Mouse (Mus musculus) right cerebral cortex, postnatal 4 days (tissue): ENCODE results near the gene Fabp2.
A peak's percentile ranks its signal among the peaks of the same experiment; 100 is the strongest.

Source experiments
- DNase-seq: peaks from one replicate; pipeline ENCODE4 v3.0.0-alpha.2; 2022

Fabp2 gene

DNA sequence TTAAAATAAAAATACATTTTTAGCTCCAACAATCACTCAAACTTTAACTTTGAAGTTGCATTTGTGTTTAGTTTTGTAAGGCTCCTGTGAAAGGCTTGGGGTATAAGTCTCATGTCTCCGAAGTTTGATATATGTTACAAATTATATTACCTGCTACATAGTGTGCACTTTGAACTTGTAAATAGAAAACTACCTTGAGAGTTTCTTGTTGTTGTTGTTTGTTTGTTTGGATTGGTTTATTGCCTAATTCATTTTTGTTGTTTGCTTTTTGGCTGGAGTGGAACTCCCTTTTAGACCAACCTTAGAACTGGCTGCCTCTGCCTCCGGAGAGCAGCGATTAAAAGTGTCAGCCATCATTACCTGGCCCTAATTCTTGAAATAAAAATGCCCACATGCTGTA, at the start of gene Fabp2:
Gene Fabp2, plus strand, starts transcription at position 301 of the 400 bp plus-strand sequence.
- no peak for DNase-seq

DNA sequence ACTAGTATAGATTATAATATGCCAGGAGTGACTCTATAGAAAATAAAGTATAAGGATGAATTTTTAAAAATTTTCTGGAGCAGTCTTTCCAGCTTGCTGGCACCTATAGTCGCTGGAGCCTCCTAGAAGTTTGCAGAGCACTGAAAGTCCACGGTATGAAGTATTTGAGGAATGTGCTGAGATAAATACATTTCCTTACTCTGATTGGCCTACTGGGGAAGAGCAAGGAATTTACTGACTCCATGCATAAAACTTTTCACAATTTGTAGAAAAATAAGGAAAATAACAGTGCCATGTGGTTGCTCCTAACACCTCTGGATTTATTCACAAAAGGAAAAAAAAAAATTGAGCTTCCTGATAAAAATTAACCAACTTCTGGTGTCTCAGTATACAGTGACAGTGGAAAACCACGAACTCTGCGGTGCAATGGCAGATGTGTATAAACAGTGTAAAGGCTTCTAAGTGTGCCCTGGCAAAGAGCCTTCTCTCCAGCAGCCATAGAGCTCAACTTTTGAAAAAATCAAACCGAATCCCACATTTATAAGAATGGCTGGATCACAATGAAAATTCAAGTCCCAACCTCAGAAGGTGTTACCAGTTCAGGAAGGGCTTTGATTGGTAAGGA, 46.4 kb upstream of the Fabp2 start:
- no peak for DNase-seq

DNA sequence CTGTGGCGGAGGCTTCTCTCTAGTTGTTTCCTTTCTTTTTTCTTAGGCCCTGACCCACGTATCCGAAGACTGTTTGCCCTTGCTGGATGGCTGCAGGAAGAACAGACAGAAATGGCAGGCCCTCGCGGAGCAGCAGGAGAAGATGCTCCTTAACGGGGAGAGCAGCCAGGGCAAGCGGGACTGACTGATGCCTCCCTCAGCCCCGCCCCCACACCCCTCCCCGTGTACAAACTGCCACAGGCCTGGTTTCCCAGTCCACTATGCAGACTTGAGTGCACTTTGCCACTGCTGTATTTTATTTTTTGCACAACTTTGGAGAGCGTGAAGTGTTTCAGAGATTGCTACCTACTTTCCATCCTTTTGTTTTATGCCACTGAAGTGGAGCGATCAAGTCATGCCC, 39.7 kb upstream of the Fabp2 start:
- DNase-seq, result no peak

- DNase-seq, result no peak
Measured at GRCm38 (mm10) chr3:122859829-122860228, 35.0 kb upstream of the Fabp2 start.

- DNase-seq, result no peak
Measured at GRCm38 (mm10) chr3:122860573-122861498, 34.0 kb upstream of the Fabp2 start.

DNA sequence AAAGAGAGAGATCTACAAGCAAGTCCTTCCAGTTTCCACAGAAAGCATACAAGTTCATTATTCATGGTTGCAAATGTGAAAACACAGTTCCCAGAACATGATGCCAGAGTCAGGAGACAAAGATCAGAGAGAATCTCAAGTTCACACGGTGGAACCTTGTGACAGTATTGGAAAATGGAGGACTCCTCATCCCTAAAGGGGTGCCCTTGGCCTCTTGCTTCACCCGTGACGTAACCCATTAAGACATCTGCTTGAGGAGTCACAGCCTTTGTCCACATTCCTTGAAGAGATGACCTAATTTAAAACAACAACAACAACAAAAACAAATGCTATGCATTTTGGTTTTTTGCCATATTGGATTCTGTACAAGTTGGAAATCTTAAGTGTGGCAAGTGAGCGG, 29.8 kb upstream of the Fabp2 start:
- no peak for DNase-seq

GRCm38 (mm10) chr3:122868270-122868669, 26.6 kb upstream of the Fabp2 start:
- DNase-seq, result no peak

DNA sequence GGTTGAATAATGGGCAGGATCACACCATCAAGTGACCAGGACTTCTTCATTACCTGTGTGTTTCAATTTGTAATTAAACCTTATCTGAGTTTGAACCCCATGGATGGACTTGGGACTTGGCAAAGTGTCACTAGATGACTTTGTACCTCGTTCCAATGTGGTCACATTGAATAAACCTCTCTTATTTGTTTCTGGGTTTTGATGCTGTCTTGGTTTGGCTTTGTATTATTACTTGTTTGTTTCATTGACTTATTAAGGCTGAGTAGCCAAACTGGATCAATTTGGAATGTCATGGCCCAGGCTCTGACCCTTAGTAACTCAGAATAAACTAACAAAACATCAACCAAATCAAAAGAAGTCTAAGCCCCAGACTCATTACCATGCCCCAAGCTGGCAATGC, 23.3 kb upstream of the Fabp2 start:
- DNase-seq, result no peak

GRCm38 (mm10) chr3:122876870-122877269, 18.0 kb upstream of the Fabp2 start:
- no peak for DNase-seq

GRCm38 (mm10) chr3:122877543-122877942, 17.3 kb upstream of the Fabp2 start:
- no peak for DNase-seq

DNA sequence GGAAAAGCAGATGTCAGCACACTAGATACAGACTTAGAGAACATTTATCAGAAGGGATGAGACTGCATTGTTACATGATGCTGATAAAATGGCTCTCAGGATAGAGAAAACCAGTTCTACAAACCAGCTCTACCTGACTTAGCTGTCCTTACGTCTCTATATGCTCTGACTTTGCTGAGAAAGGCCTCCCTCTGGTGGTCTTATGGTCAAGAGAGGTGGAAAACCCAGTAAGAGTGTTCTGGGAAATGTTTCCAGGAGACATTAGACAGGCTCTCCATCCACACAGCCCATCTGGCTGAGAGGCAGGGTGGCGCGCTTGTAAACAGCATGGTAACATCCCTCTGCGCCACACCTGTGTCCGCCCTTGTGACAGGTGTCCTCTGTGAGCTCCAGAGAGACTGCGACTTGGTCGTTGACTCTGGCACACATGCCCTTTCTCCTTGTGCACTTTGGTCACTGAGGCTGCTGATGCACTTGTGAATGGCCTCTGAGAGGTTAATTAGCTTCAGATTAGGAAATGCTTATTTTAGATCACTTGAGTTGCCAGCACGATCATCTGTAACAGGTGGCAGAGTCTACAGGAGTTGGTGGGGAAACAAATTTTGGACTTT, 16.1 kb upstream of the Fabp2 start:
- no peak for DNase-seq

- no peak for DNase-seq
Measured at GRCm38 (mm10) chr3:122887505-122888301, 7.2 kb upstream of the Fabp2 start.

- no peak for DNase-seq
Measured at GRCm38 (mm10) chr3:122888371-122888819, 6.5 kb upstream of the Fabp2 start.

GRCm38 (mm10) chr3:122895189-122895731, 388 bp downstream of the Fabp2 start:
- DNase-seq, result no peak

GRCm38 (mm10) chr3:122898254-122898653, 3.4 kb downstream of the Fabp2 start:
- DNase-seq, result no peak

DNA sequence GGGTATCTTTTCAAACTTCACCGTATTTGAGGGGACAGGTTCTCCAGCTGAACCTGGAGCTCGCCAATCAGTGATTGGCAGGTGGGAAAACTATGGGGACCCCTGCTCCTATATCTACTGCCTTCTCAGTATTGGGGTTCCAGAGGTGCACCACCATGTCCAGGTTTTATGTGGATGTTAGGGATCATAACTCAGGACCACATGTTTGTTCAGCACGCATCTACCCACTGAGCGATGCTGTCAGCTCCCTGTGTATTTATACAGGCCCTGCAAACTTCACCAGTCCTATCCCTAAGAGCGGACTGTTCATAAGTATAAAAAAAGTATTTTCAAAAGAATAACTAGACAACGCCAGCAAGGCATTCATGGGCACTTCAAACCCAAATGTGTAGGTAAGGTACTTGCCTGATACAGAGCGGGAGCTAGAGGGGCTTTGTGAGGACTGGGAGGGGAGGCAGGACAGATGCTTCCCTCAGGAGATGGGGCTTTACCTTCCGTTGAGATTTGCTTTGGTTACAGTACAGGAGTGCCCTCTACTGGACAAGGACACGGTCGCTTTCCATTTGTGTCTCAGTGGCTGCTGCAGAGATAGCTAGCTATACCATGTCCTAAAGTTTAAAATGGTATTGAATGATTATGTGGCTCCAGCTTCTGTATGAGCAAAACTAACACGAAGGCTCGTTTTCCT, 9.0 kb downstream of the Fabp2 start:
- DNase-seq, result peak; percentile 57

DNA sequence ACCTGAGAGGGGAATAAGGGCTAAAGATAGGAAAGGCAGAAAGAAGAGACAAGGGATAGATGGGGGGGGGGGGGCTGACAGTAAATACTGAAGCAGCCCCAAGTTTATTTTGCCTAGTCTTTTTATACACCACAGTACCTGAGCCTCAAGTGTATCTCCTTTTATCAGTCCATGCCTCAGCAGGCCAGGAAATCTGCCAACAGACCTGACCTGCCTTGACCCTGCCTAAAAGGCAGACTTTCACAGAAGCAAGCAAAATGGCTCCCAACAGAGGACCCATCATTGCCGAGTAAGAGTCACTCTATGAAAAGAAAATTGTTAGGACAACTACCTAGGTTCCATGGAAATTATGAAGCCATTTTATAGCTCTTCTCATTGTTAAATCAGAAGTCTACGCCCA, 13.0 kb downstream of the Fabp2 start:
- no peak for DNase-seq

DNA sequence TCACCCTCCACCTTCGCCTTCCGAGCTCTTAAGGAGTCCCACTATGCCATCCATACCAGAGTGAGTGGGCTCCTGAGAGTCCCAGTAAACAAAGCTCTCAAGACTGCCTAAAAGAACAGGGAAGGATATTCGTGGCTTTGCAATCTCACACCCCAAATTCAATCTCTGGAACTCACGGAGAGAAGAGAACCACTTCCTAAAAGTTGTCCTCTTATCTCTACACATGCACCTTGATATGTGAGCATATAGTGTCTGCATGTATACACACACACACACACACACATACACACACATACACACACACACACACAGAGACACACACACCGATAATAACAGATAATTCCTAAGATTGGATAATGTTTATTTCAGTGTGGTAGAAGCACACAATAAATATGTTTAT, 20.6 kb downstream of the Fabp2 start:
- DNase-seq, result no peak

DNA sequence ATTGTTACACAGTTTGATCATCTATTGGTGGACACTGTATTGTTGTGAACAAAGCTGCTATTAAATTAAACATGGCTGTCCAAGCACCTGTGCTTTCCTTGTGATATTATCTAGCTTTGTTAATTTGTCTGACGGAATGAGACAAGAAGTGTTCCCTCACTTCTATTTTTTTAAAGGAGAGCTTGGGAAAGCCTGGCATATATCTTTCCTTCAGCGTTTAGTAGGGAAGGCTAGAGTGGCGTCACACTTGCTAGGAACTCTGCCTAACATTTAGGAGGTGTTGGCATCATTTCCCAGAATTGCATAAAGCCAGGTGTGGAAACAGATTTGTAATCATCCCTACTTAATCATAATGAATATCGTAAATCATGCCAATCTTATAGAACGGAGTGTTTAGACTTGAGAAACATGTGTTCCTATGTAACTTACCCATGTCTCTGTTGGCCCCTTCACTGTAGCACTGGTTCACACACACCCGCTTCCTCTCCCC, 21.4 kb downstream of the Fabp2 start:
- no peak for DNase-seq

- DNase-seq, result no peak
Measured at GRCm38 (mm10) chr3:122918672-122919071, 23.8 kb downstream of the Fabp2 start.

GRCm38 (mm10) chr3:122919260-122919659, 24.4 kb downstream of the Fabp2 start, which contains the start of gene Gm10959:
Gene Gm10959, minus strand, starts transcription at chr3:122919360.
- DNase-seq, result no peak
